In genomic region chr5:53049046-53049445, GRCm38 (mm10) we compare ENCODE assay signal across 9 mouse cellular contexts. TPM values are rescaled to one million over a fixed set of nuclear protein-coding genes. Genes with fewer than 3 reads are reported as not detected.
DNase-seq lines count a peak whose midpoint lies in the region; ATAC-seq and TF ChIP-seq lines count a peak whose summit lies in the region.
"Had no signal": no experiment of that assay in that cellular context is flagged by ENCODE, and none has a peak within 500 bp of the region (broad histone marks: within the 10 kb centered on the region; RNA-seq: fewer than 3 reads in every experiment).

No protein-coding gene starts in this region.

- no peak for TF ChIP-seq CTCF in cerebellum, adult 2 months (IDR thresholded peaks at IDR 0.05; ENCODE audit: borderline replicate concordance, insufficient read depth, low read depth, low read length)

- no peaks in the 10 kb centered on the region for H3K4me1 ChIP-seq in cerebellum, adult 2 months (ENCODE audit: control insufficient read depth, insufficient read depth, low read length)
- H3K4me1 ChIP-seq in intestine, embryonic 14.5 days (replicated peaks; ENCODE audit: control insufficient read depth, insufficient read depth, low read length) = no peaks in the 10 kb centered on the region
- H3K4me1 ChIP-seq in liver, embryonic 13.5 days (replicated peaks) = no peaks in the 10 kb centered on the region
- H3K4me1 ChIP-seq in neural tube, embryonic 12.5 days = peaks cover 7% of the 10 kb centered on the region

- peak overlapping the region; percentile 12 for H3K4me3 ChIP-seq in cerebellum, adult 2 months (replicated peaks; ENCODE audit: insufficient read depth, low read depth, low read length)
- H3K4me3 ChIP-seq in intestine, embryonic 14.5 days (ENCODE audit: low read depth, low read length) = peak overlapping the region; percentile 26
- H3K4me3 ChIP-seq in liver, embryonic 13.5 days (replicated peaks) = peak overlapping the region; percentile 18; the same call in 1 of the 2 replicates
- H3K4me3 ChIP-seq in neural tube, embryonic 12.5 days = peak overlapping the region; percentile 31

- no peak overlapping the region for H3K27ac ChIP-seq in cerebellum, adult 2 months (ENCODE audit: insufficient read depth, low read length)
- no peak overlapping the region for H3K27ac ChIP-seq in intestine, embryonic 14.5 days (ENCODE audit: low read depth)
- no peak overlapping the region for H3K27ac ChIP-seq in liver, embryonic 13.5 days
- no peak overlapping the region for H3K27ac ChIP-seq in neural tube, embryonic 12.5 days

- TF ChIP-seq POLR2A in cerebellum, adult 2 months (IDR thresholded peaks at IDR 0.05; ENCODE audit: borderline replicate concordance, insufficient read depth, low read length) = no peak

- H3K4me2 ChIP-seq in intestine, embryonic 14.5 days (ENCODE audit: low read length) = peak overlapping the region; percentile 61
- peak overlapping the region; percentile 50 for H3K4me2 ChIP-seq in liver, embryonic 13.5 days
- H3K4me2 ChIP-seq in neural tube, embryonic 12.5 days (replicated peaks) = peak overlapping the region; percentile 66

- H3K36me3 ChIP-seq in intestine, embryonic 14.5 days (ENCODE audit: control insufficient read depth, insufficient read depth, low read length) = no peaks in the 10 kb centered on the region
- no peaks in the 10 kb centered on the region for H3K36me3 ChIP-seq in liver, embryonic 13.5 days
- H3K36me3 ChIP-seq in neural tube, embryonic 12.5 days = no peaks in the 10 kb centered on the region

- 2% methylated on average over 39 of the region's 39 CpGs for WGBS in cerebellum, adult 2 months
- WGBS in intestine, embryonic 14.5 days = 2% methylated on average over 37 of the region's 39 CpGs
- 5% methylated on average over 39 of the region's 39 CpGs for WGBS in liver, embryonic 13.5 days (ENCODE audit: insufficient replicate concordance)
- under 1% methylated on average over 39 of the region's 39 CpGs for WGBS in neural tube, embryonic 12.5 days

- DNase-seq in cerebellum, adult 2 months = peak; percentile 10 to 25
- no peak for DNase-seq in cerebellum, adult 8-10 months
- peak; percentile 45 for DNase-seq in embryo, embryonic 10 days (ENCODE audit: low spot score)
- peak; percentile 64 for DNase-seq in intestine, embryonic 14.5 days (ENCODE audit: low spot score)
- DNase-seq in liver, embryonic 13.5 days = no peak
- no peak for DNase-seq in natural killer cell, adult 2 months (ENCODE audit: low spot score in 2 of 2)

- H3K9ac ChIP-seq in intestine, embryonic 14.5 days (ENCODE audit: low read length) = no peak overlapping the region
- H3K9ac ChIP-seq in liver, embryonic 13.5 days = no peak overlapping the region
- peak overlapping the region; percentile 35; the same call in 1 of the 2 replicates for H3K9ac ChIP-seq in neural tube, embryonic 12.5 days

- ATAC-seq in intestine, embryonic 14.5 days (replicated peaks; ENCODE audit: low FRiP score, low TSS enrichment, low read depth) = peak; percentile 79
- ATAC-seq in liver, embryonic 13.5 days (ENCODE audit: low read depth) = peak; percentile 54
- ATAC-seq in neural tube, embryonic 12.5 days (ENCODE audit: low FRiP score, low read depth) = no peak
- no peak for ATAC-seq in inflammation-experienced regulatory T-cells, adult 6 months

- H3K27me3 ChIP-seq in cerebellum, adult 2 months (ENCODE audit: control insufficient read depth, insufficient read depth, low read length) = no peaks in the 10 kb centered on the region
- H3K27me3 ChIP-seq in intestine, embryonic 14.5 days (replicated peaks; ENCODE audit: control insufficient read depth, insufficient read depth, low read length) = peaks cover 21% of the 10 kb centered on the region
- peaks cover 23% of the 10 kb centered on the region for H3K27me3 ChIP-seq in liver, embryonic 13.5 days
- peaks cover 20% of the 10 kb centered on the region for H3K27me3 ChIP-seq in neural tube, embryonic 12.5 days (replicated peaks)

- no peaks in the 10 kb centered on the region for H3K9me3 ChIP-seq in intestine, embryonic 14.5 days (ENCODE audit: control insufficient read depth, low read length)
- no peaks in the 10 kb centered on the region for H3K9me3 ChIP-seq in liver, embryonic 13.5 days (replicated peaks)
- H3K9me3 ChIP-seq in neural tube, embryonic 12.5 days = no peaks in the 10 kb centered on the region

RNA-seq across cellular contexts. Expression of gene Slc34a2, which starts 11.2 kb away (rescaled TPM):
- 0.06 and 0.07 TPM in 2 replicates for polyA plus RNA-seq in cerebellum, adult 2 months (2012; rRNA removed)
- polyA plus RNA-seq in intestine, embryonic 14.5 days (2014; fragmentation: Nextera tagmentation; extraction: Ambion mirVana) = 0.50 and 0.91 TPM in 2 replicates
- 0.03 and 0.06 TPM in 2 replicates for polyA plus RNA-seq in liver, embryonic 13.5 days (2015; fragmentation: Nextera tagmentation; extraction: Ambion mirVana)
- not detected in 2 replicates for polyA plus RNA-seq in neural tube, embryonic 12.5 days (2016; fragmentation: Nextera tagmentation; extraction: Ambion mirVana)
- polyA plus RNA-seq in inflammation-experienced regulatory T-cells, adult 6 months (2017; shearing (Covaris generic)) = not detected
- polyA plus RNA-seq: cortical plate, adult 2 months had no signal

Comparison
In these comparisons a context has a peak if more than half of its experiments do, and no peak if none do; other contexts are left out.
1. DNase-seq: peak in cerebellum, adult 2 months (2 of 2), embryo, embryonic 10 days (single experiment) and intestine, embryonic 14.5 days (single experiment); none in cerebellum, adult 8-10 months (single experiment), liver, embryonic 13.5 days (single experiment) and natural killer cell, adult 2 months (0 of 2).
2. ATAC-seq: peak in intestine, embryonic 14.5 days (single experiment) and liver, embryonic 13.5 days (single experiment); none in neural tube, embryonic 12.5 days (single experiment) and inflammation-experienced regulatory T-cells, adult 6 months (single experiment).
3. Peak in every context shown above with its lines, with median percentiles within 50 percentile points of each other: H3K4me3 ChIP-seq and H3K4me2 ChIP-seq.